Mouse (Mus musculus): Measurements from ENCODE around the gene Psmc3. TPM values are rescaled to one million over a fixed set of nuclear protein-coding genes. Genes with fewer than 3 reads are reported as not detected.

Psmc3 gene
- polyA plus RNA-seq, 1 experiment: 79.4 TPM

DNA sequence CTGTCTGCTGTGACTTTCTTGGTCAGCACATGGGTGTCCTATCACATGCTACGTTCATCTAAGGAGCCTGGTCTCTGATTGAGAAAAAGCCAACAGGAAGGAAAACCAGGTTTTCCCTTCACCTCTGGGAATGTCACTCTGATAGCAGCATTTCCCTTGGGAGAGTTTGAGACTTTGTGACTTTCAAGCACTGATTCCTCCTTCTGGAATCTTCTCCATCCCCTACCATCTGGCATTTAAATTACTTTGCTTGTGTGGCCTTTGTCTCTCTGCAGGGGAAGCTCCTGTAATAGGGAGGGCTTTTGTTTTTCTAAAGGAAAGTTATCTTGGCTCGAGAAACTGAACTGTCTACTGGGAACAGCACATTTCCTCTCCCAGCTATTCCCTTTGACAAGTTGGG is 30.7 kb upstream of the Psmc3 start:
- no peak overlapping the region for H3K4me3 ChIP-seq (ENCODE audit: low read depth, low read length)
- H3K27me3 ChIP-seq (ENCODE audit: control insufficient read depth, insufficient read depth, low read length): no peaks in the 10 kb centered on the region
- no peak overlapping the region for H3K27ac ChIP-seq (ENCODE audit: insufficient read depth, low read depth, low read length)
- TF ChIP-seq CTCF (IDR thresholded peaks at IDR 0.05; ENCODE audit: extremely low read depth, insufficient read length, insufficient replicate concordance, low read depth, low read length) (no peak), POLR2A (IDR thresholded peaks at IDR 0.05; ENCODE audit: low read depth, low read length) (no peak)
- 73% methylated on average over 2 of the region's 2 CpGs for whole genome bisulfite sequencing
- no peaks in the 10 kb centered on the region; the same call in 1 of the 2 replicates for H3K4me1 ChIP-seq (ENCODE audit: control insufficient read depth, insufficient read depth, insufficient read length, low read length)
- H3K36me3 ChIP-seq (ENCODE audit: control insufficient read depth, insufficient read depth, low read length): peaks cover 11% of the 10 kb centered on the region

DNA sequence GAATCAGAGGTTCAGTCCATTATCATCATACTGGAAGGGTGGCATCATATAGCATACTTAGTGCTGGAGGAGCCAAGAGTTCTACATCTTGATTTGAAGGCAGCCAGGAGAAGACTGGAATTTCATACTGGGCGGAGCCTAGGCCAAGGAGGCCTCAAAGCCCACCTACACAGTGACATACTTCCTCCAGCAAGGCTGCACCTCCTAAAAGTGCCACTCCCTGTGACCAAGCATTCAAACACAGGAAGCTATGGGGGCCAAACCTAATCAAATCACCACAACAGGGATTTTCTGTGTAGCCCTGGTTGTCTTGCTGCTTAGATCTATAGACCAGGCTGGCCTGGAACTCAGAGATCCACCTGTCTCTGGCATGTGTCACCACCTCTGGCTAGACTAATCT is 29.9 kb upstream of the Psmc3 start:
- no peak for TF ChIP-seq CTCF (IDR thresholded peaks at IDR 0.05; ENCODE audit: extremely low read depth, insufficient read length, insufficient replicate concordance, low read depth, low read length)
- TF ChIP-seq POLR2A (IDR thresholded peaks at IDR 0.05; ENCODE audit: low read depth, low read length): no peak

DNA sequence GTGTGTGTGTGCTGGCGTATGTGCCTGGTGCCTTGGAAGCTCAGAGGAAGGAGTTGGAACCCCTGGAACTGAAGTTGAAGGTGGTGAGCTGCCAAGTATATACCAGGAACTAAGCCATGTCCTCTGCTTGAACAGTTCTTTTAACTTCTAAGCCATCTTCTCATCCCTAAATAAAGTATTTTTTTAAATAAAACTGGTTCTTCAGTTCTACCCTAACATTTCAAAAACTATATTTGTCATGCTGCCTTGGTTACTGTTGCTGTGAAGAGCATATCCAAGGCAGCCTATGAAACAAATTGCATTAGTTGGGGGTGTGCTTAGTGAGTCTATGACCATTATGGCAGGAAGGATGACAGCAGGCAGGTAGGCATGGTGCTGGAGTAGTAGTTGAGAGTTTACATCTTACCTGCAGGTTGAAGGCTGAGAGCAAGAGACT is 28.7 kb upstream of the Psmc3 start:
- H3K27me3 ChIP-seq (ENCODE audit: control insufficient read depth, insufficient read depth, low read length): no peaks in the 10 kb centered on the region
- H3K36me3 ChIP-seq (ENCODE audit: control insufficient read depth, insufficient read depth, low read length): peaks cover under 1% of the 10 kb centered on the region; the same call in 1 of the 2 replicates
- TF ChIP-seq POLR2A (IDR thresholded peaks at IDR 0.05; ENCODE audit: low read depth, low read length): no peak
- no peak for TF ChIP-seq CTCF (IDR thresholded peaks at IDR 0.05; ENCODE audit: extremely low read depth, insufficient read length, insufficient replicate concordance, low read depth, low read length)
- WGBS: 95% methylated on average over 1 of the region's 1 CpGs
- H3K4me1 ChIP-seq (ENCODE audit: control insufficient read depth, insufficient read depth, insufficient read length, low read length): no peaks in the 10 kb centered on the region; the same call in 1 of the 2 replicates
- H3K4me3 ChIP-seq (ENCODE audit: low read depth, low read length): no peak overlapping the region
- H3K27ac ChIP-seq (ENCODE audit: insufficient read depth, low read depth, low read length): no peak overlapping the region

More for the DNA sequence above, 29.9 kb upstream of the Psmc3 start:
- Histone ChIP-seq H3K36me3 (ENCODE audit: control insufficient read depth, insufficient read depth, low read length) (peaks cover 7% of the 10 kb centered on the region), H3K27ac (ENCODE audit: insufficient read depth, low read depth, low read length) (no peak overlapping the region), H3K27me3 (ENCODE audit: control insufficient read depth, insufficient read depth, low read length) (no peaks in the 10 kb centered on the region), H3K4me3 (ENCODE audit: low read depth, low read length) (no peak overlapping the region), H3K4me1 (ENCODE audit: control insufficient read depth, insufficient read depth, insufficient read length, low read length) (no peaks in the 10 kb centered on the region; the same call in 1 of the 2 replicates)
- 94% methylated on average over 1 of the region's 1 CpGs for WGBS

DNA sequence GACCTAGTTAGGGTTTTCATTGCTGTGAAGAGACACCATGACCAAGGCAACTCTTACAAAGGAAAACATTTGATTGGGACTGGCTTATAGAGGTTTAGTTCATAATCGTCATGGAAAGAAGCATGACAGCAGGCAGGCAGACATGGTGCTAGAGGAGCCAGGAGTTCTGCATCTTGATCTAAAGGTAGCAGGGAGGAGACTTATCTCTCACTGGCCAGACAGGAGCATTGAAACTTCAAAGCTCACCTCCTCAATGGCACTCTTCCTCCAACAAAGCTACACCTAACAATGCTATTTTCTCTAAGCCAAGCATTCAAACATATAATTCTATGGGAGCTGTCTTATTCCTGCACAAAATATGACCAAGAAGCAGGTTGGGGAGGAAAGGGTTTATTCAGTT is 27.3 kb upstream of the Psmc3 start:
- TF ChIP-seq CTCF (IDR thresholded peaks at IDR 0.05; ENCODE audit: extremely low read depth, insufficient read length, insufficient replicate concordance, low read depth, low read length) (no peak), POLR2A (IDR thresholded peaks at IDR 0.05; ENCODE audit: low read depth, low read length) (no peak)
- WGBS: 83% methylated on average over 1 of the region's 1 CpGs

DNA sequence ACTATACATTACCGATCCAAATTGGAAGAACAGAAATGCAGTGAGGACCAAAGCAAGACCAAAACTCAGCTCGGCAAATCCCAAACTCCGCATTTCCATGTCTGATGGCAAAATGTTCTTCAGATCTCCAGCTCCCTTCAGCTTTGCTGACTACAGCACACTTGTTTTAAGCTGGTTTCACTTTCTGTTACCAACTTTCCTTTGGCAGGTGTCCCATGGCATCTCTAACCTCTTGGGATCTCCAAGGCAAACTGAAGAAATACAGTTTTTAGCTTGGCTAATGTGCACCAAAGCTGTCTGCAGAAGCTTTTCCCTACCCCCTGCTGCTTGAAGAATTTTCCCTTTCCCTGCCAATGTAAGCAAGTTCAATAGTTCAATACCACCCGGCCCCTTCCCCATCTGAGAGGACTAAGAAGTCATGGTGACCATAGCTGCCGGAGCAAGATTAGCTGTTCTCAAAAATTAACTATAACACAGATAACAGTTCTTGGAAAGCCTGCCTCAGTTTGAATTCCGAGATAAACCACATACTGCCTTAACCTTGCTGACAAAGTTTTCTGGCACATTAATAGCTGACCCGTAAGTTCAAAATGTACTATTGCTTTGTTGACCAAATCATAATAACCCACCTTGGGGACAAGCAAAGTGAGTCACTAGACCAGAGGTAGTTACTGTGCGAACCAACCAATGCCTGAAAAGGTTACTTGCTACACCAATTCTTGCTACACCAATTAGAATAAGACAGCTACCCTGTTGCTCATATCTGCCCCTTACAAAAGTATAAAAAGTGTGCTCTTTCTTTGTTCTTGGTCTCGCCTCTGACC is 26.2 kb upstream of the Psmc3 start:
- H3K36me3 ChIP-seq (ENCODE audit: control insufficient read depth, insufficient read depth, low read length): no peaks in the 10 kb centered on the region
- no peak overlapping the region for H3K4me3 ChIP-seq (ENCODE audit: low read depth, low read length)
- H3K4me1 ChIP-seq (ENCODE audit: control insufficient read depth, insufficient read depth, insufficient read length, low read length): no peaks in the 10 kb centered on the region; the same call in 1 of the 2 replicates
- no peak overlapping the region for H3K27ac ChIP-seq (ENCODE audit: insufficient read depth, low read depth, low read length)
- TF ChIP-seq POLR2A (IDR thresholded peaks at IDR 0.05; ENCODE audit: low read depth, low read length): no peak
- no peak for TF ChIP-seq CTCF (IDR thresholded peaks at IDR 0.05; ENCODE audit: extremely low read depth, insufficient read length, insufficient replicate concordance, low read depth, low read length)
- 65% methylated on average over 9 of the region's 9 CpGs for WGBS
- H3K27me3 ChIP-seq (ENCODE audit: control insufficient read depth, insufficient read depth, low read length): no peaks in the 10 kb centered on the region

More for the DNA sequence above, 27.3 kb upstream of the Psmc3 start:
- Histone ChIP-seq H3K27ac (ENCODE audit: insufficient read depth, low read depth, low read length) (no peak overlapping the region), H3K4me1 (ENCODE audit: control insufficient read depth, insufficient read depth, insufficient read length, low read length) (no peaks in the 10 kb centered on the region; the same call in 1 of the 2 replicates), H3K36me3 (ENCODE audit: control insufficient read depth, insufficient read depth, low read length) (no peaks in the 10 kb centered on the region), H3K4me3 (ENCODE audit: low read depth, low read length) (no peak overlapping the region), H3K27me3 (ENCODE audit: control insufficient read depth, insufficient read depth, low read length) (no peaks in the 10 kb centered on the region)

DNA sequence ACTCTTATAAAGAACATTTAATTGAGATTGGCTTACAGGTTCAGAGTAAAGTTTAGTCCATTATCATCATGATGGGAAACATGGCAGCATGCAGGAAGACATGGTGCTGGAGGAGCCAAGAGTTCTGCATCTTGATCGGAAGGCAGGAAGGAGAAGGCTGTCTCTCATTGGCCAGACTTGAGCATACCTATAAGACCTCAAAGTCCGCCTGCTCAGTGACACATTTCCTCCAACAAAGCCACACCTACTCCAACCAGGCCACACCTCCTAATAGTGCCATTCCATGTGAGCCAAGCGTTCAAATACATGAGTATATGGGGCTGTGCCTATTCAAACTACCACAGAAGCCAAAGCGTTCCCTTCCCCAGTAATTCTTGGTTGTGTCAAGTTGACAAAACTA is 22.6 kb upstream of the Psmc3 start:
- Histone ChIP-seq H3K27me3 (ENCODE audit: control insufficient read depth, insufficient read depth, low read length) (no peaks in the 10 kb centered on the region), H3K36me3 (ENCODE audit: control insufficient read depth, insufficient read depth, low read length) (no peaks in the 10 kb centered on the region), H3K4me3 (ENCODE audit: low read depth, low read length) (no peak overlapping the region), H3K4me1 (ENCODE audit: control insufficient read depth, insufficient read depth, insufficient read length, low read length) (no peaks in the 10 kb centered on the region; the same call in 1 of the 2 replicates), H3K27ac (ENCODE audit: insufficient read depth, low read depth, low read length) (no peak overlapping the region)
- TF ChIP-seq CTCF (IDR thresholded peaks at IDR 0.05; ENCODE audit: extremely low read depth, insufficient read length, insufficient replicate concordance, low read depth, low read length) (no peak), POLR2A (IDR thresholded peaks at IDR 0.05; ENCODE audit: low read depth, low read length) (no peak)
- 71% methylated on average over 4 of the region's 4 CpGs for WGBS

DNA sequence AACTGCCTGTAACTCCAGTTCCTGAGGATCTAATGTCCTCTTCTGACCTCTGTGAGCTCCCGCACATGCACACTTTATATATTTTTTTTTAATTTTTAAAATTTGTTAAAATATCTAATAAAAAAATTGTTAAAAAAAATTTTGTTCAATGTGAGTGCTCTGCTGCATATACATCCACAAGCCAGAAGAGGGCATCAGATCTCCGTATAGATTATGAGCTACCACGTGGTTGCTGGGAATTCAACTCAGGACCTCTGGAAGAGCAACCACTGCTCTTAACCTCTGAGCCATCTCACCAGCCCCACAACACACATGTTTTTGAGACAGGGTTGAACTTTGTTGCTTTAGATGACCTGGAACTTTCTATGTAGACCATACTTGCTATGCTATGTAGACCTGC is 20.8 kb upstream of the Psmc3 start:
- WGBS: 27% methylated on average over 3 of the region's 3 CpGs
- H3K4me3 ChIP-seq (ENCODE audit: low read depth, low read length): no peak overlapping the region
- TF ChIP-seq CTCF (IDR thresholded peaks at IDR 0.05; ENCODE audit: extremely low read depth, insufficient read length, insufficient replicate concordance, low read depth, low read length) (no peak), POLR2A (IDR thresholded peaks at IDR 0.05; ENCODE audit: low read depth, low read length) (no peak)
- H3K27me3 ChIP-seq (ENCODE audit: control insufficient read depth, insufficient read depth, low read length): no peaks in the 10 kb centered on the region
- H3K4me1 ChIP-seq (ENCODE audit: control insufficient read depth, insufficient read depth, insufficient read length, low read length): no peaks in the 10 kb centered on the region
- H3K36me3 ChIP-seq (ENCODE audit: control insufficient read depth, insufficient read depth, low read length): no peaks in the 10 kb centered on the region
- H3K27ac ChIP-seq (ENCODE audit: insufficient read depth, low read depth, low read length): no peak overlapping the region
